Mouse (Mus musculus): Measurements from ENCODE around the gene Smg8. TPM values are rescaled to one million over a fixed set of nuclear protein-coding genes. Genes with fewer than 3 reads are reported as not detected.

Smg8 gene
- polyA plus RNA-seq, 1 experiment = 10.6 TPM

DNA sequence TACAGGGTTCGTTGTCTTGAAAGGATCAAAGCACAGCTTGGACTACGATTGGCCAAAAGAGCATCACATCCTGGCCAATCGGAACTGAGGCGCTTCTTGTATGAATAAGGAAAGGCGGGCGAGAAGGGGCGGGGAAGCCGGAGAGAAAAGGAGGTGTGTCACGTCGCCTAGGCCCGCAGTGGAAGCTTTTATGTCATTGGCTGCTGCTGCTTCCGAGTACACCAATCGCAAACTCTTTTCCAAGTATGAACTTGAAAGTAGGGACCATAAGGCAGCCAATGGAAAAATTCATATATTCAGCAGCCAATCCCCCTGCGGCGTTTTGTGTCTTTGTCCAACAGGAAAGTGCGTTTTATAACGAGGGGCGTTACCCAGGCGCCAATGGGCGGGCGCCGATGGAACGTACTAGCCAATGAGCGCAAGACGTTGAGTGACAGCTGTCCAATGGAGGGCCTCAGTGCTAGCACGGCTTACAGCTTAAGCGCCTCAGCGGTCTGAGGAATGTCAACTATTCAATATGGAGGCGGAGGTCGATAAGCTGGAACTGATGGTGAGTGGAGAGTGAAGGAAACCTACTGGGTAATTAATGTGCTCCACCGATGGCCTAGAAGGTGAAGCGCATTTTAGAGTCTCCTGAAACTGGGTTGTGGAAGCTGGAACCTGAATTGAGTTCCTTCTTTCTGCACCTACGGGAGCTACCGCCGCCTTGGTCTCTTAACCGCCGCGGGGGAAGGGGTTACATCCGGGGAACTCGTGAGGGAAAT lies 22.4 kb upstream of the Smg8 start, which contains the start of gene Ska2:
Ska2 (plus strand) TSS at position 480 of the 764 bp plus-strand sequence.
- TF ChIP-seq CTCF (IDR thresholded peaks at IDR 0.05; ENCODE audit: extremely low read depth, insufficient read depth, low read length) (no peak), POLR2A (IDR thresholded peaks at IDR 0.05; ENCODE audit: extremely low read depth, insufficient read depth, low read length) (peak; percentile 74; the same call in 1 of the 2 replicates)
- no peak within 1 kb of the TSS for H3K27ac ChIP-seq (ENCODE audit: insufficient read depth, low read length)
- no peaks in the 10 kb centered on the region; the same call in 1 of the 2 replicates for H3K4me1 ChIP-seq (ENCODE audit: control insufficient read depth, insufficient read depth, low read length)
- H3K4me3 ChIP-seq (ENCODE audit: insufficient read depth, low read length) = peak within 1 kb of the TSS; percentile 48

DNA sequence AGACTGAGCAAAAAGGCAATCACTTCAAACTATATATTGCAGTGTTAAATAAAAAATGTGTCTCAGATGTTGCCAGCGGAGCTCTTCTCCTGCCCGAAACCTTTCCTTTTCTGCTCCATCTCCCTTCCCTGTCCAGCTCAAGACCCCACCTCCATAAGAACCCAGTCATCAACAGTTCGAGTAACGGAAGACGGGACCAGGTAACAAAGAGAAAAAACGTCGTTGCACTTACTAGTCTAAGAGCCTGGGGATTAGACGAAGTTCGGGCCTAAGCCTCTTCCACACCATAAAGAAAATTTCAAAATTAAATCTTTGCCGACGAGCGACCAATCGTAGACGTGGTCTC lies 21.8 kb upstream of the Smg8 start, which contains the start of gene Prr11:
Prr11 (minus strand) TSS at position 300 of the 346 bp plus-strand sequence.
- Histone ChIP-seq H3K4me3 (ENCODE audit: insufficient read depth, low read length) (peak within 1 kb of the TSS; percentile 48), H3K4me1 (ENCODE audit: control insufficient read depth, insufficient read depth, low read length) (no peaks in the 10 kb centered on the region; the same call in 1 of the 2 replicates), H3K27ac (ENCODE audit: insufficient read depth, low read length) (no peak within 1 kb of the TSS)
- TF ChIP-seq POLR2A (IDR thresholded peaks at IDR 0.05; ENCODE audit: extremely low read depth, insufficient read depth, low read length) (no peak), CTCF (IDR thresholded peaks at IDR 0.05; ENCODE audit: extremely low read depth, insufficient read depth, low read length) (no peak)

DNA sequence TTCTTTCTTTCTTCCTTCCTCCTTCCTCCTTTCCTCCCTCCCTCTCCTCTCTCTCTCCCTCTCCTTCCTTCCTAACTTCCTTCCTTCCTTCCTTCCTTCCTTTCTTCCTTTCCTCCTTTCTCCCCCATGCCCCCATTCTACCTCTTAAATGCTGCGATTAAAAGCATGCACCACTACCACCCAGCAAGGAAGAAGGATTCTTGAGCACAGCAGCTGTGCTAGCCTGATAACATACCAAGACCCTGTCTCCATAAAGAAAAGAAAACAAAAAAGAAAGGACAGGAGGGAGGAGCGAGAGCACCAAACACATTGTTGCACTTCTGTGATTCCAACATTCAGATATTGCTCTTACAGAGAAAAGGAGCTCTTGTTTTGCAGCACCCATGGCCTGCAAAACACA lies 568 bp upstream of the Smg8 start:
- no peak overlapping the region for H3K27ac ChIP-seq (ENCODE audit: insufficient read depth, low read length)
- TF ChIP-seq POLR2A (IDR thresholded peaks at IDR 0.05; ENCODE audit: extremely low read depth, insufficient read depth, low read length) (no peak), CTCF (IDR thresholded peaks at IDR 0.05; ENCODE audit: extremely low read depth, insufficient read depth, low read length) (no peak)

DNA sequence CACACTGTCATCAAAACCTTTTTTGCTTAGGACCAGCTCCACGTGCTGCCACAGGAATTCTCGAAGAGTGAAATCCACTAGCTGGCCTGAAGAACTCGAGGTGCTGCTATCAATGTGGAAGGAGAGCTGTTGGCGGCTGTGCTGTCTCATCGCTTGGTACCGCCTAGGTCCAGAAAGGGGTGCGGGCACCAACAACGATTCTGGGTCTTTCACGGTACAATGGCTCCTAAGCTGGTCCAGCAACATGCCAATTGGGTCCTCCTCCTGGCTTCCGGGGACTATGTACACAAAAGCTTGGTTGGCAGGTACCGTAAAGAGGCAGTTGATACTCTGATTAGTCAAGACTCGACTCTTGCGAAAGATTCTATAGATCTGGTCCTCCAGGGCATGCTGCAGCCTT lies 1.1 kb downstream of the Smg8 start:
- Histone ChIP-seq H3K4me1 (ENCODE audit: control insufficient read depth, insufficient read depth, low read length) (peaks cover 10% of the 10 kb centered on the region), H3K27ac (ENCODE audit: insufficient read depth, low read length) (no peak overlapping the region), H3K4me3 (ENCODE audit: insufficient read depth, low read length) (peak overlapping the region; percentile 86; the same call in 1 of the 2 replicates)
- TF ChIP-seq POLR2A (IDR thresholded peaks at IDR 0.05; ENCODE audit: extremely low read depth, insufficient read depth, low read length) (no peak), CTCF (IDR thresholded peaks at IDR 0.05; ENCODE audit: extremely low read depth, insufficient read depth, low read length) (no peak)

More for the DNA sequence above, 568 bp upstream of the Smg8 start:
- Histone ChIP-seq H3K4me1 (ENCODE audit: control insufficient read depth, insufficient read depth, low read length) (peaks cover 10% of the 10 kb centered on the region), H3K4me3 (ENCODE audit: insufficient read depth, low read length) (peak overlapping the region; percentile 86; the same call in 1 of the 2 replicates)

DNA sequence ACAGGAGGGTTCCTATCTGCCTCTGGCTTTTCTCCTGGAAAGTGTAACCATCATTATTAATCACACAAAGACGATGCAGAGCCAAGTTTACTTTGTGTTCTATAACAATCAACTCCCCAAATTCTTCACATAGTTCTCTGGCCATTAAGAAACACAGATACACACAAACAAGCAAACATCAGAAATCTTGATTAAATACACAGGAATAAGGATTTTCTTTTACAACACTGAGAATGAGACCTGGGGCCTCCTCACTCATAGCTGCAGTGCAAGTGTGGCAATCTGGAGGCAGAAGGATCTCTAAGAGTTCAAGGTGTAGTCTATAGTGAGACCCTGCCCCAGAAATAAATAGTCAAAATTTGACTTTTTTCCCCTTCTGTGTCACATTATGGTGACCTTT lies 2.9 kb downstream of the Smg8 start:
- Histone ChIP-seq H3K4me3 (ENCODE audit: insufficient read depth, low read length) (no peak overlapping the region), H3K27ac (ENCODE audit: insufficient read depth, low read length) (no peak overlapping the region), H3K4me1 (ENCODE audit: control insufficient read depth, insufficient read depth, low read length) (peaks cover 10% of the 10 kb centered on the region)
- no peak for TF ChIP-seq POLR2A (IDR thresholded peaks at IDR 0.05; ENCODE audit: extremely low read depth, insufficient read depth, low read length)
- no peak for TF ChIP-seq CTCF (IDR thresholded peaks at IDR 0.05; ENCODE audit: extremely low read depth, insufficient read depth, low read length)

DNA sequence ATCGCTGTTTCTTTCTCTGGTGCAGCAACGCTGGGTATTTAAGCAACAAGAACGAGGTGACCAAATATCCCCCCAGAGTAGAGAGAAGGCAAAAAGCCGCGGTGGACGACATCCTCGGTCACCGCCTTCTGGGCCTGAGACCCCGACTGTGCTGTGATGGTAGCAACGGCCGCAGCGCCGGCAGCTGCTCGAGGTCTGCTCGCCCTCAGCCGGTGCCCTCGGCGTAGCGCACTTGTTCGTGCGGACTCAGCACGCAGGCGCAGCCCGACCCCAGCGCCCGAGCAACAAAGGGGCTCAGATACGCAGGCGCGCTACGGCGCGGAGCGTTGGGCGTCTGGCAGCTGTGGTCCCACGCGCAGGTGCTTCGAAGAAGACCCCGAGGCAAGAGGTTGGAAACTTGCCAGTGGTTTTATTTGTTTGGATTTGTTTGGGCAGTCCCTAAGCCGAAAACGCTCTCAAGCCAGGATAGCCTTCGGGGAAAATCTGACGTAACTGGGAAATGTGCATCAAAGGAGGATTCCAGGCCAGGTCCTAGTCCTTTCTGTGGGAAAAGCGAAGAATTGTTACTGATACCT lies 12.6 kb downstream of the Smg8 start, which contains the start of gene Gdpd1:
Gdpd1 (minus strand) TSS at position 197 of the 575 bp plus-strand sequence.
- Histone ChIP-seq H3K4me3 (ENCODE audit: insufficient read depth, low read length) (peak within 1 kb of the TSS; percentile 85), H3K4me1 (ENCODE audit: control insufficient read depth, insufficient read depth, low read length) (peaks cover 2% of the 10 kb centered on the region), H3K27ac (ENCODE audit: insufficient read depth, low read length) (peak within 1 kb of the TSS; percentile 69)
- TF ChIP-seq POLR2A (IDR thresholded peaks at IDR 0.05; ENCODE audit: extremely low read depth, insufficient read depth, low read length) (peak; percentile 89), CTCF (IDR thresholded peaks at IDR 0.05; ENCODE audit: extremely low read depth, insufficient read depth, low read length) (no peak)

DNA sequence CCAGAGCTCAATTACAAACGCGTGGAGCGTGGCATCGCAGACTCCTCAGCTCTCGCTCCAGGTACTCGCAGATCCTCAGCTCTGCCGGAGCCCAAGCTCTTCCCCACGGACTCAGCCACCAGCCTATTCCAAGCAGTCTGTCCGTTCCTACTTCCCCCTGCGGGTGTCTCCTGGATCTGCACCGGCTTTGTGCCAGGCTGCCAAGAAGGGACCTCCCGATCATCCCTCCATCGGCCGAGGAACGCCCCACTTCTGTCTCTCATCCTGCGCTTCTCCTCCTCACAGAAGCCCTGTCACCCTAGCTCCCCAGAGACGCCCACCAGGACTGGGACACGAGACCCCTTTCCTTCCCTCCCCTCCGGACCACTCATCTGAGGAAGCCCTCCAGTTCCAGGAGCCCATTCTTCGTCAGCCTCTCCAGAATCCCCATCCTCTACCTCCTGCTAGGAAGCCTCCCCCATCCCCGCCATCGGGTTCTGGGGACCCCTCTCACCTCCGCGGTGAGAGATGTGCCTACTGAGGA lies 13.2 kb downstream of the Smg8 start:
- H3K4me1 ChIP-seq (ENCODE audit: control insufficient read depth, insufficient read depth, low read length) = peaks cover 2% of the 10 kb centered on the region
- H3K4me3 ChIP-seq (ENCODE audit: insufficient read depth, low read length) = peak overlapping the region; percentile 85
- TF ChIP-seq CTCF (IDR thresholded peaks at IDR 0.05; ENCODE audit: extremely low read depth, insufficient read depth, low read length) (peak; percentile 38), POLR2A (IDR thresholded peaks at IDR 0.05; ENCODE audit: extremely low read depth, insufficient read depth, low read length) (no peak)
- peak overlapping the region; percentile 69 for H3K27ac ChIP-seq (ENCODE audit: insufficient read depth, low read length)

DNA sequence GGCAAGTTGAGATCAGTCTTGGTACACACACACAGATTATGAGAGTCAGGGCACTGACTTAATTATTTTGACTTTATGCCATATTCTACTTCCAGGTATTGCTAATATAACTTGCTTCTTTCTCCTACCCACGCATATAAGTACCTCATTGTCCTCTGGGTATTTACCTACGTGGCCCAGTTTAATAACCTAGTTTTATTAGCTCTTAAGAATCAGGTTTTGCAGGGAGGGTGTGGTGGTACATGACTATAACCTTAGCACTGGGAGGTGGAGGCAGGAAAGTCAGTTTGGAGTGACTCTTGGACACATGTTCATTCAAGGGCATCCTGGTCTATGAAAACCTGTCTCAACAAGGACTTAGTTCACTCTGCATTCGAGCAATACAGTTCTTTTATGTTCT lies 24.5 kb downstream of the Smg8 start:
- TF ChIP-seq CTCF (IDR thresholded peaks at IDR 0.05; ENCODE audit: extremely low read depth, insufficient read depth, low read length) (no peak), POLR2A (IDR thresholded peaks at IDR 0.05; ENCODE audit: extremely low read depth, insufficient read depth, low read length) (no peak)
- H3K4me3 ChIP-seq (ENCODE audit: insufficient read depth, low read length) = no peak overlapping the region
- H3K4me1 ChIP-seq (ENCODE audit: control insufficient read depth, insufficient read depth, low read length) = no peaks in the 10 kb centered on the region
- no peak overlapping the region for H3K27ac ChIP-seq (ENCODE audit: insufficient read depth, low read length)

DNA sequence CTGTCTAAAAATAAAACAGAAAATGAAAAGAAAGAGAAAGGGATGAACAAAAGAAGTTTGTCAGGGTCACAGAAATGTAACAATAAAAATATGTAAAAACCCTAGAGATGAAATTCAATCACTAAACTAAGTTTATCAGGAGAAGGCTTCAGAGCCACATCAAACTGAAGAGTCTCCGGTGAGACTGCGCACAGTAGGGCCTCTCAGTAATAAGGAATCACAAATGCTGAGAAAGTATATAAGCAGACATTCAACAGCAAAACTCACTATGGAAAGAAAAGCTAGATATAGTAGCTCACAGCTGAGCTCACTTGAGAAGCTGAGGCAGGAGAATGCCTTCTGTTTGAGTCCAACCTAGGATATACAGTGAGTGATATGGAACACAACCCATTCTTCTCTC lies 26.2 kb downstream of the Smg8 start:
- TF ChIP-seq CTCF (IDR thresholded peaks at IDR 0.05; ENCODE audit: extremely low read depth, insufficient read depth, low read length) = no peak
- TF ChIP-seq POLR2A (IDR thresholded peaks at IDR 0.05; ENCODE audit: extremely low read depth, insufficient read depth, low read length) = no peak
- Histone ChIP-seq H3K4me1 (ENCODE audit: control insufficient read depth, insufficient read depth, low read length) (no peaks in the 10 kb centered on the region), H3K27ac (ENCODE audit: insufficient read depth, low read length) (no peak overlapping the region), H3K4me3 (ENCODE audit: insufficient read depth, low read length) (no peak overlapping the region)
